Mouse (Mus musculus) bone marrow macrophage, adult 2 months (primary cell): ENCODE data around the gene Dennd4a.
A peak's percentile ranks its signal among the peaks of the same experiment; 100 is the strongest.

Source experiments
- CTCF ChIP-seq: IDR thresholded peaks from 2 replicates; pipeline ENCODE4 v1.5.1; 2012; ENCODE audit warnings: low read depth, mild to moderate bottlenecking, low read length, moderate library complexity
- POLR2A ChIP-seq: IDR thresholded peaks from 2 replicates; pipeline ENCODE4 v1.6.1; 2012; ENCODE audit warnings: mild to moderate bottlenecking, low read depth, low read length, borderline replicate concordance

GRCm38 (mm10) chr9:64939790-64940189, 128.7 kb downstream of the Dennd4a start:
- TF ChIP-seq CTCF = peak; percentile 23; the same call in 1 of the 2 replicates
- no peak for TF ChIP-seq POLR2A
